Mouse (Mus musculus) hindlimb bud, embryonic 11.5 days (tissue): ENCODE data around the gene Enox1.

ENCODE experiments used
- DNase-seq: peaks from one replicate; pipeline ENCODE4 v3.0.0-alpha.2; 2012; ENCODE audit warnings: low read depth, low spot score; ENCODE audit errors: extremely low spot score

Enox1 gene

DNA sequence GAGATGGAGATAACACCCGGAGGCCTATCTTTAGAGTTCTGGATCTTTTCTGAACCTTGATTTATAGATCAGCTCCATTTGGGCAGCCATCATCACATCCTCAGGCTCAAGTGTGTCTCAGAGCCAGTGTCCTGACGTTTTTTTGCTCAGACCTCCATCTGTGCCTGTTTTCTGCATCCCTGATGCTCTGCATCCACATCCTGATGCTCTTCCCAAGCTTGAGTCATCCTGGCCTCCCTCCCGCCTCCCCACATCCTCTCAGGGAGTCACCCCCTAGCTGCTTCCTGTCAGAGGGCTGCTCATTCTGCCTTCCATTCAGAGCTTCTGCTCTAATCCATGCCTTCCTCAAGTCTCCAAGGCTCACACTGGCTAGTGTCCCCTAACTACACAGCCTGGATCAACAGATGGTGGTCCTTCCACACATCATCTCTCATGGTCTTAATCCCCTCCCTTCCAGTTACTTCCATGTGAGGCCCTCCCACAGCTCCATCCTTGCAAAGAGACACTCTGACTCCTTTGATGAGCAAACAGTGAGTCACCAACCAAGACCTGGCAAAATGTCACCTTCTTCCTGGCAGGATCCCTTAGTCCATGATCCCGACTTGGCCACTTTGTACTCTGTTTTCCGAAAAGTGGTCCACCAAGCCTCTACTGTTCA lies 451.7 kb downstream of the Enox1 start:
- no peak for DNase-seq

GRCm38 (mm10) chr14:77615201-77615600 lies 458.6 kb downstream of the Enox1 start:
- no peak for DNase-seq

DNA sequence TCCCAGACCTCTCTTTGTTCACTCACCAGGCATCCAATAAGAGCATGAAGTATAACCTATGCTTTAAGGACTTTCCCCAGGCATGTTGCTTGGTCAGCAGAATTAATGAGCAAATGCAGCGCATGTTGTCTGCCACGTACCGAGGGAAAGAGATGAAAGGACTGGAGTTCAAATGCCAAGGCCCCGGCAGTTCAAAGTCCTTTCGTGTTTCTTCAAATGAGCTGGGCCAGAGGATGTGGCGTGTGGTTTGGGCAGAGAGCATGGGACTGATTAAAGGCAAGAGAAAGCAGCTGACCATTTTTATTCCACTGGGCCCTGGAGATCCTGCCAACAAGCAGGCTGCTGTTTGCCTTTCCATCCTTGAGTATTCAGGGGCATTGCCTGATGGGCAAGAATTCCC lies 460.7 kb downstream of the Enox1 start:
- DNase-seq: peak; percentile 20

GRCm38 (mm10) chr14:77618131-77618805 lies 461.7 kb downstream of the Enox1 start:
- no peak for DNase-seq

DNA sequence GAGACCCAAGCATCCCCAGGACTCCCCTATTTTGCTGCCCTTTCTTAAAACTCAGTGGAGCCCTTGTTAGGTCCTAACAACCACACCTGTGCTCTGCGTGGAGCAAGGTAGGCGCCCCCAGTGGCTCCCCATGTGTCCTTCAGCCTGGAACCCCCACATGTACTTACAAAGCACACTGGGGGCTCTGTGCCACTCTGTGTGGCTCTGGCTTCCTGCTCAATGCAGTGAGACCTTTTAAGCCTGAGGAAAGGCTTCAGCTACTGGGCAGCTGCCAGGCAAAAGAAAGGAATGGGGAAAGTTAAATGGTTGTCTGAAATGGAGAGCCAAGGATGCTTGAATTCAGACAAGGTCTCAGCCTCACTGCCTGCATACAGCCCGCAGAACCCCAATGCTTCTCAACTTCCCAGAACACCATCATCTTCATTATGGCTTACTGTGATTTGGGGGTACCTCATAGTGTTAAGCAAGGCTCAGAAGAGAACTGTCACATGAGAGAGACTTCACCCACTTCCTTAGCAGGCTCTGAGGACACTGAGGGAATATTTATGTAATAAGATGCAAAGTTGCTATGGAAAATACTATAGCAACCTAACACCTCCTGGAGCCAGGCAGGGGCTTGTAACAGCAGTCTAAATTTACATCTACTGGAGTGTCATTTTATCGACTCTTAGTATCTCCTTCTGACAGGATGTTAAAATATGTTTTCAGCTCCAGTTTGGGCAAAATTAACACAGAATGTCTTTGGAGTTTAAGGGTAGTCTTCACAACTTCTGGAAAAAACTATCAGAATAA lies 465.1 kb downstream of the Enox1 start:
- DNase-seq: no peak

- DNase-seq: no peak
Observed at GRCm38 (mm10) chr14:77626557-77627507, 470.3 kb downstream of the Enox1 start.

GRCm38 (mm10) chr14:77632466-77633171 lies 476.1 kb downstream of the Enox1 start:
- DNase-seq: no peak

GRCm38 (mm10) chr14:77633172-77633542 lies 476.6 kb downstream of the Enox1 start:
- DNase-seq: no peak

GRCm38 (mm10) chr14:77636931-77637330 lies 480.4 kb downstream of the Enox1 start:
- no peak for DNase-seq

GRCm38 (mm10) chr14:77638148-77638547 lies 481.6 kb downstream of the Enox1 start:
- DNase-seq: no peak

GRCm38 (mm10) chr14:77638616-77639015 lies 482.1 kb downstream of the Enox1 start:
- DNase-seq: no peak

DNA sequence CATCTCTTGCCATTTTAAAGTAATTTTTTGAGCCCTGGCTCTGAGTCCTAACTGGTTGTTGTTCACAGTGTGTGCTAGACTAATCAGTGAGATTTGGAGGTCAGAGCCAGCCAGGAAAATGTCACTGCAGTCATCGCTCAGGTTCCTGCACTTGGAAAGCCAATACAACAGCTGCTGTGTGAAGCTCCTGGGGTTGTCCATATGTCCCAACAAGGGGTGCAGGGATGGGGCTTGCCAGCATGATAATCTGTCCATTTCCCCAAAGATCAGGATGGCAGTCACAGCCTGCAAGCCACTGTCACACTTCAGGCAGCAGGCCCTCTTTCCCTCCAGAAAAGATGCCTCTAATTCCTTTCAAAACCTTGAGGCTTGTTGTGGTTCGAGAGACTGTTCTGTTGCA lies 483.0 kb downstream of the Enox1 start:
- DNase-seq: no peak

- DNase-seq: no peak
Observed at GRCm38 (mm10) chr14:77642314-77642713, 485.8 kb downstream of the Enox1 start.

DNA sequence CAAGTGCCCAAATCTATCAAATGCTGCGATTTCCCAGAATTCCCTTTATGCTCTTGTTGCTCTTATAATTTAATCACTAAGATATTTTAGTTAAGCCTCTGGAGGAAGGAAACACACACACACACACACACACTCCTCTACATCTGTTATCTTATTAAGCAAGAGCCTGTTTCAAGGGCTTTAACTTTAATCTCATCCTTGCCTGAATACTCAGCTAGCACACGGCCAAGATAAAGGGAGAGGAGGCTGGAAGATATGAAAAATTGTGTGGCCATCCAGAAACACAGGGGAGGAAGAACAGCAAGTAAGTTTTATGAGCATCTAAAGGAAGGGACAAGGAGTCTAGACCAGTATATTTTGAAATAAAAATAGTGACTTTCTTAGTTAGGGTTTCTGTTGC lies 489.6 kb downstream of the Enox1 start:
- no peak for DNase-seq

GRCm38 (mm10) chr14:77647017-77647416 lies 490.5 kb downstream of the Enox1 start:
- no peak for DNase-seq

- no peak for DNase-seq
Observed at GRCm38 (mm10) chr14:77648305-77648704, 491.7 kb downstream of the Enox1 start.

DNA sequence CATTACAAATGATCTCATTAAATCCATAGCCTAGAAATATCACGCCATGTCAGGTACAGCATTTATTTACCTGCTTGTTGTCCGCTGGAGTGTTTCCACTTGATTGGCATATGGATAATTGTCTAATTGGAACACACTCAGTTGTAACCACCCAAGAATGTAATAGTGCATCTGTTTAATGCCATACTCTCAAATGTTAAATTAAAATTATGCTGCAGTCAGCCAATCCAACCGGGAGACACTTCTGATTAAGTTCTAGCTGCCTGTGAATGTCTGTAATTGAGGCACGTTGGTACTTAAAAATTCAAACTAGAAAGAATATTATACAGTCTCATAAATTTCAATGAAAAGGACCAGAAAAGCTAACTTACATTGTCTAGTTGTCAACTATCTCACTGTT lies 502.2 kb downstream of the Enox1 start:
- no peak for DNase-seq

GRCm38 (mm10) chr14:77662273-77662672 lies 505.7 kb downstream of the Enox1 start:
- DNase-seq: no peak

- DNase-seq: no peak
Observed at GRCm38 (mm10) chr14:77662994-77663393, 506.4 kb downstream of the Enox1 start.

DNA sequence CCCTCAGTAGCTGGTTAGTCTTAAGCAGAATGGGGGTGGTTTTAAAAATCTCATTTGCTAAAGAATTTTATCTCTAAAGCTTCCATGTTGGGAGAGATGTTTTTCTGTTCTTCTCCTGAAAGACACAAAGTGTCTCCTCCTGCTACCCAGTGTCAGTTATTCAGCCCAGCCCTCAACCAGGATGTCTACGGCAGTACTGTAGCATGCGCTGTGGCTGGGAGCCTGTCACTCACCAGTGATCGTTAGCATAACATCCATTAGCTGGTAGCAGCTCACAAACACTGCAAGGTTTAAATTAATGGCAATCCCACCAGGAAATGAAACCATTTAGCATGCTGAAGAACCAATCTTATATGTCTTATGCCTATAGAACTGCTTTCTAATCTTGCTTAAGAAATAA lies 511.5 kb downstream of the Enox1 start:
- DNase-seq: no peak
